Comparison of ENCODE assay signal across 8 mouse cellular contexts in genomic region chr9:35045756-35046155, GRCm38 (mm10).
A peak's percentile ranks its signal among the peaks of the same experiment; 100 is the strongest.
DNase-seq lines count a peak whose midpoint lies in the region; ATAC-seq lines count a peak whose summit lies in the region.

No protein-coding gene starts in this region.

- H3K9me3 ChIP-seq in embryonic facial prominence, embryonic 10.5 days, result no peaks in the 10 kb centered on the region
- no peaks in the 10 kb centered on the region for H3K9me3 ChIP-seq in heart, embryonic 14.5 days (ENCODE audit: control insufficient read depth, low read length)
- H3K9me3 ChIP-seq in limb, embryonic 10.5 days (replicated peaks), result no peaks in the 10 kb centered on the region

- ATAC-seq in heart, embryonic 14.5 days (ENCODE audit: insufficient number of reproducible peaks, insufficient read depth, low FRiP score, low read depth), result peak; percentile 44

- whole genome bisulfite sequencing in embryonic facial prominence, embryonic 10.5 days, result 89% methylated on average over 2 of the region's 2 CpGs
- 33% methylated on average over 2 of the region's 2 CpGs for WGBS in heart, embryonic 14.5 days
- 85% methylated on average over 2 of the region's 2 CpGs for WGBS in limb, embryonic 10.5 days

- peak overlapping the region; percentile 77; the same call in 1 of the 2 replicates for H3K27ac ChIP-seq in embryonic facial prominence, embryonic 10.5 days (replicated peaks)
- H3K27ac ChIP-seq in heart, embryonic 14.5 days (replicated peaks in 1 of 2; ENCODE audit: control insufficient read depth in 1 of 2, insufficient read depth in 1 of 2, low read depth in 2 of 2, low read length in 2 of 2), result peak overlapping the region; percentile 56 to 77
- no peak overlapping the region for H3K27ac ChIP-seq in limb, embryonic 10.5 days

- 0 out of 2 replicates have a peak overlapping the region, but pooled peaks have one; percentile 35 for H3K9ac ChIP-seq in heart, embryonic 14.5 days (ENCODE audit: low read length)

- H3K4me3 ChIP-seq in embryonic facial prominence, embryonic 10.5 days, result no peak overlapping the region
- H3K4me3 ChIP-seq in heart, embryonic 14.5 days (ENCODE audit: control insufficient read depth in 1 of 2, insufficient read depth in 1 of 2, low read depth in 1 of 2, low read length in 2 of 2), result no peak overlapping the region
- H3K4me3 ChIP-seq in limb, embryonic 10.5 days, result no peak overlapping the region

- peaks cover 36% of the 10 kb centered on the region for H3K36me3 ChIP-seq in embryonic facial prominence, embryonic 10.5 days (replicated peaks)
- peaks cover 9% of the 10 kb centered on the region; the same call in 1 of the 2 replicates for H3K36me3 ChIP-seq in heart, embryonic 14.5 days (ENCODE audit: control insufficient read depth, insufficient read depth, low read length)
- peaks cover 35% of the 10 kb centered on the region for H3K36me3 ChIP-seq in limb, embryonic 10.5 days

- peak; percentile 59 for DNase-seq in adrenal gland, adult 2 months
- DNase-seq in adrenal gland, postnatal 4 days (ENCODE audit: low spot score in 2 of 2), result no peak
- DNase-seq in embryonic facial prominence, embryonic 10.5 days (ENCODE audit: low spot score), result peak; percentile 13
- DNase-seq in limb, embryonic 10.5 days (ENCODE audit: low spot score), result peak; percentile 29
- DNase-seq in ovary, postnatal 36 days (ENCODE audit: low spot score), result peak; percentile 75
- no peak for DNase-seq in embryo, embryonic 11 days
- no peak for DNase-seq in cerebellum, adult 9-10 months

- 0 out of 2 replicates have a peak overlapping the region, but pooled peaks have one; percentile 11 for H3K4me2 ChIP-seq in heart, embryonic 14.5 days (ENCODE audit: low read length)

- H3K27me3 ChIP-seq in embryonic facial prominence, embryonic 10.5 days (replicated peaks; ENCODE audit: low read depth, poor library complexity, severe bottlenecking), result no peaks in the 10 kb centered on the region
- H3K27me3 ChIP-seq in heart, embryonic 14.5 days (ENCODE audit: control insufficient read depth, insufficient read depth, low read length), result no peaks in the 10 kb centered on the region
- no peaks in the 10 kb centered on the region for H3K27me3 ChIP-seq in limb, embryonic 10.5 days (ENCODE audit: low read depth, poor library complexity, severe bottlenecking)

- H3K4me1 ChIP-seq in embryonic facial prominence, embryonic 10.5 days, result peaks cover 39% of the 10 kb centered on the region
- H3K4me1 ChIP-seq in heart, embryonic 14.5 days (ENCODE audit: control insufficient read depth in 2 of 2, insufficient read depth in 2 of 2, low read length in 2 of 2), result peaks cover 28 to 51% of the 10 kb centered on the region in 2 experiments
- peaks cover 37% of the 10 kb centered on the region for H3K4me1 ChIP-seq in limb, embryonic 10.5 days

Comparison
In these comparisons a context has a peak if more than half of its experiments do, and no peak if none do; other contexts are left out.
1. DNase-seq: peak in adrenal gland, adult 2 months (single experiment), embryonic facial prominence, embryonic 10.5 days (single experiment), limb, embryonic 10.5 days (single experiment) and ovary, postnatal 36 days (single experiment); none in adrenal gland, postnatal 4 days (0 of 2), embryo, embryonic 11 days (single experiment) and cerebellum, adult 9-10 months (single experiment).